Comparison of ENCODE assay signal across 8 mouse cellular contexts in genomic region chr3:61365779-61366373, GRCm38 (mm10). TPM values are rescaled to one million over a fixed set of nuclear protein-coding genes. Genes with fewer than 3 reads are reported as not detected.
DNase-seq lines count a peak whose midpoint lies in the region; ATAC-seq lines count a peak whose summit lies in the region.

Gene B430305J03Rik (minus strand): TSS chr3:61365951.

- H3K4me3 ChIP-seq in heart, embryonic 12.5 days = peak within 1 kb of the TSS; percentile 95
- H3K4me3 ChIP-seq in limb, embryonic 10.5 days = peak within 1 kb of the TSS; percentile 77
- peak within 1 kb of the TSS; percentile 90 for H3K4me3 ChIP-seq in midbrain, embryonic 13.5 days (replicated peaks)

- H3K4me1 ChIP-seq in heart, embryonic 12.5 days (replicated peaks) = peaks cover 15% of the 10 kb centered on the region
- H3K4me1 ChIP-seq in limb, embryonic 10.5 days = peaks cover 16% of the 10 kb centered on the region
- H3K4me1 ChIP-seq in midbrain, embryonic 13.5 days (replicated peaks) = peaks cover 38% of the 10 kb centered on the region

- peak; percentile 23 for DNase-seq in retina, embryonic 14.5 days (ENCODE audit: low spot score)
- DNase-seq in retina, postnatal 1 day = no peak
- peak; percentile 55 for DNase-seq in brain, adult 2 months (ENCODE audit: low read depth, low spot score)
- DNase-seq in limb, embryonic 10.5 days (ENCODE audit: low spot score) = no peak
- DNase-seq in adrenal gland, adult 2 months = no peak

- 3% methylated on average over 10 of the region's 10 CpGs for WGBS in heart, embryonic 12.5 days
- WGBS in limb, embryonic 10.5 days = 7% methylated on average over 10 of the region's 10 CpGs
- WGBS in midbrain, embryonic 13.5 days = under 1% methylated on average over 10 of the region's 10 CpGs

- no peaks in the 10 kb centered on the region for H3K36me3 ChIP-seq in heart, embryonic 12.5 days
- no peaks in the 10 kb centered on the region for H3K36me3 ChIP-seq in limb, embryonic 10.5 days
- H3K36me3 ChIP-seq in midbrain, embryonic 13.5 days = no peaks in the 10 kb centered on the region

- no peaks in the 10 kb centered on the region for H3K27me3 ChIP-seq in heart, embryonic 12.5 days (replicated peaks)
- H3K27me3 ChIP-seq in limb, embryonic 10.5 days (ENCODE audit: low read depth, poor library complexity, severe bottlenecking) = no peaks in the 10 kb centered on the region
- 0 out of 2 replicates have a peak, but pooled peaks cover 3% of the 10 kb centered on the region for H3K27me3 ChIP-seq in midbrain, embryonic 13.5 days

- H3K9ac ChIP-seq in heart, embryonic 12.5 days = peak within 1 kb of the TSS; percentile 89
- peak within 1 kb of the TSS; percentile 90 for H3K9ac ChIP-seq in midbrain, embryonic 13.5 days (replicated peaks)

- H3K9me3 ChIP-seq in heart, embryonic 12.5 days (replicated peaks) = no peaks in the 10 kb centered on the region
- no peaks in the 10 kb centered on the region for H3K9me3 ChIP-seq in limb, embryonic 10.5 days (replicated peaks)
- no peaks in the 10 kb centered on the region for H3K9me3 ChIP-seq in midbrain, embryonic 13.5 days

- peak within 1 kb of the TSS; percentile 85 for H3K27ac ChIP-seq in heart, embryonic 12.5 days (ENCODE audit: poor library complexity, severe bottlenecking)
- H3K27ac ChIP-seq in limb, embryonic 10.5 days = peak within 1 kb of the TSS; percentile 90
- peak within 1 kb of the TSS; percentile 91 for H3K27ac ChIP-seq in midbrain, embryonic 13.5 days

- no peak for ATAC-seq in heart, embryonic 12.5 days (ENCODE audit: insufficient number of reproducible peaks, low FRiP score)
- no peak for ATAC-seq in midbrain, embryonic 13.5 days
- ATAC-seq in frontal cortex, adult (ENCODE audit: low TSS enrichment) = no peak

- peak within 1 kb of the TSS; percentile 86 for H3K4me2 ChIP-seq in heart, embryonic 12.5 days
- peak within 1 kb of the TSS; percentile 71 for H3K4me2 ChIP-seq in midbrain, embryonic 13.5 days (replicated peaks)

RNA-seq across cellular contexts. Expression of gene B430305J03Rik, which starts in this region (rescaled TPM):
- not detected in 2 replicates for polyA plus RNA-seq in heart, embryonic 12.5 days (2016; fragmentation: Nextera tagmentation; extraction: Ambion mirVana)
- not detected in 2 replicates for polyA plus RNA-seq in limb, embryonic 10.5 days (2016; fragmentation: Nextera tagmentation; extraction: Ambion mirVana)
- not detected in 2 replicates for polyA plus RNA-seq in midbrain, embryonic 13.5 days (2015; fragmentation: Nextera tagmentation; extraction: Ambion mirVana)
- total RNA-seq in adrenal gland, adult 2 months (2021) = under 1 TPM in 1 of 2 experiments, not detected in 1; 0.09 TPM
- 0.15 and 0.21 TPM in 2 replicates for polyA plus RNA-seq in adrenal gland, adult 2 months (2012; rRNA removed)

Comparison
In these comparisons a context has a peak if more than half of its experiments do, and no peak if none do; other contexts are left out.
1. DNase-seq: peak in retina, embryonic 14.5 days (single experiment) and brain, adult 2 months (single experiment); none in retina, postnatal 1 day (single experiment), limb, embryonic 10.5 days (single experiment) and adrenal gland, adult 2 months (single experiment).
2. Peak in every context shown above with its lines, with median percentiles within 50 percentile points of each other: H3K27ac ChIP-seq and H3K4me3 ChIP-seq.